Mouse (Mus musculus) cerebellum, postnatal 36 days (tissue): Measurements from ENCODE around the gene Herpud1.
A peak's percentile ranks its signal among the peaks of the same experiment; 100 is the strongest.

ENCODE experiments used
- DNase-seq, 2 experiments: peaks; one replicate each; pipeline ENCODE4 v3.0.0; 2021 to 2022; ENCODE audit warnings: mixed read lengths in 2 of 2

Gene Herpud1

GRCm38 (mm10) chr8:94412518-94412917 is 26.3 kb downstream of the Herpud1 start:
- no peak for DNase-seq

- DNase-seq, result no peak
Measured at GRCm38 (mm10) chr8:94413509-94413908, 27.3 kb downstream of the Herpud1 start.

GRCm38 (mm10) chr8:94415218-94415617 is 29.0 kb downstream of the Herpud1 start:
- DNase-seq, result no peak

GRCm38 (mm10) chr8:94418017-94418416 is 31.8 kb downstream of the Herpud1 start:
- no peak for DNase-seq

- DNase-seq, result no peak
Measured at GRCm38 (mm10) chr8:94422270-94422669, 36.0 kb downstream of the Herpud1 start.

GRCm38 (mm10) chr8:94427953-94428352 is 41.7 kb downstream of the Herpud1 start:
- DNase-seq, result no peak

- DNase-seq, result no peak
Measured at GRCm38 (mm10) chr8:94428420-94428819, 42.2 kb downstream of the Herpud1 start.

- DNase-seq, result no peak
Measured at GRCm38 (mm10) chr8:94429376-94429775, 43.1 kb downstream of the Herpud1 start.

- DNase-seq, result no peak
Measured at GRCm38 (mm10) chr8:94432212-94432611, 46.0 kb downstream of the Herpud1 start.

- peak; percentile 19 to 33 for DNase-seq
Measured at GRCm38 (mm10) chr8:94433981-94434466, 47.8 kb downstream of the Herpud1 start, which contains the start of gene Nlrc5. Gene Nlrc5, plus strand, starts transcription at chr8:94434356.

GRCm38 (mm10) chr8:94434958-94435357 is 48.7 kb downstream of the Herpud1 start:
- DNase-seq, result no peak

GRCm38 (mm10) chr8:94435397-94436111 is 49.3 kb downstream of the Herpud1 start:
- DNase-seq, result no peak

- DNase-seq, result no peak
Measured at GRCm38 (mm10) chr8:94436112-94436572, 49.9 kb downstream of the Herpud1 start.

- no peak for DNase-seq
Measured at GRCm38 (mm10) chr8:94436900-94437299, 50.7 kb downstream of the Herpud1 start.

GRCm38 (mm10) chr8:94438659-94439058 is 52.4 kb downstream of the Herpud1 start:
- no peak for DNase-seq

GRCm38 (mm10) chr8:94439691-94440090 is 53.5 kb downstream of the Herpud1 start:
- no peak for DNase-seq

GRCm38 (mm10) chr8:94440389-94440788 is 54.2 kb downstream of the Herpud1 start:
- DNase-seq, result no peak

- no peak for DNase-seq
Measured at GRCm38 (mm10) chr8:94441686-94442085, 55.4 kb downstream of the Herpud1 start.

GRCm38 (mm10) chr8:94443153-94443552 is 56.9 kb downstream of the Herpud1 start:
- DNase-seq, result no peak

- no peak for DNase-seq
Measured at GRCm38 (mm10) chr8:94444480-94444879, 58.2 kb downstream of the Herpud1 start.
